Mouse (Mus musculus): Measurements from ENCODE around the gene Tet3. TPM values are rescaled to one million over a fixed set of nuclear protein-coding genes. Genes with fewer than 3 reads are reported as not detected.

Gene Tet3
- polyA plus RNA-seq, 1 experiment: 36.2 TPM

- peak; percentile 35 for DNase-seq (ENCODE audit: low read depth)
- no peak for TF ChIP-seq CTCF (IDR thresholded peaks at IDR 0.05; ENCODE audit: borderline replicate concordance, extremely low read depth, insufficient read depth, insufficient read length)
Observed at GRCm38 (mm10) chr6:83421866-83422649, 36.8 kb downstream of the Tet3 start.

- DNase-seq (ENCODE audit: low read depth): no peak
Observed at GRCm38 (mm10) chr6:83419516-83419915, 39.4 kb downstream of the Tet3 start.

GRCm38 (mm10) chr6:83417531-83417930 is 41.4 kb downstream of the Tet3 start:
- no peak for DNase-seq (ENCODE audit: low read depth)
- no peak for TF ChIP-seq POLR2A (IDR thresholded peaks at IDR 0.05; ENCODE audit: borderline replicate concordance, extremely low read depth, insufficient read depth, insufficient read length, poor library complexity, severe bottlenecking)
- no peak for TF ChIP-seq CTCF (IDR thresholded peaks at IDR 0.05; ENCODE audit: borderline replicate concordance, extremely low read depth, insufficient read depth, insufficient read length)

More at GRCm38 (mm10) chr6:83419516-83419915, 39.4 kb downstream of the Tet3 start:
- TF ChIP-seq POLR2A (IDR thresholded peaks at IDR 0.05; ENCODE audit: borderline replicate concordance, extremely low read depth, insufficient read depth, insufficient read length, poor library complexity, severe bottlenecking) (no peak), CTCF (IDR thresholded peaks at IDR 0.05; ENCODE audit: borderline replicate concordance, extremely low read depth, insufficient read depth, insufficient read length) (no peak)

- no peak for DNase-seq (ENCODE audit: low read depth)
- no peak for TF ChIP-seq POLR2A (IDR thresholded peaks at IDR 0.05; ENCODE audit: borderline replicate concordance, extremely low read depth, insufficient read depth, insufficient read length, poor library complexity, severe bottlenecking)
- TF ChIP-seq CTCF (IDR thresholded peaks at IDR 0.05; ENCODE audit: borderline replicate concordance, extremely low read depth, insufficient read depth, insufficient read length): no peak
Observed at GRCm38 (mm10) chr6:83417104-83417502, 41.8 kb downstream of the Tet3 start.

- no peak for TF ChIP-seq POLR2A (IDR thresholded peaks at IDR 0.05; ENCODE audit: borderline replicate concordance, extremely low read depth, insufficient read depth, insufficient read length, poor library complexity, severe bottlenecking)
- TF ChIP-seq CTCF (IDR thresholded peaks at IDR 0.05; ENCODE audit: borderline replicate concordance, extremely low read depth, insufficient read depth, insufficient read length): no peak
- peak; percentile 44 for DNase-seq (ENCODE audit: low read depth)
Observed at GRCm38 (mm10) chr6:83416261-83417103, 42.4 kb downstream of the Tet3 start.

GRCm38 (mm10) chr6:83415356-83415940 is 43.4 kb downstream of the Tet3 start:
- TF ChIP-seq POLR2A (IDR thresholded peaks at IDR 0.05; ENCODE audit: borderline replicate concordance, extremely low read depth, insufficient read depth, insufficient read length, poor library complexity, severe bottlenecking): no peak
- TF ChIP-seq CTCF (IDR thresholded peaks at IDR 0.05; ENCODE audit: borderline replicate concordance, extremely low read depth, insufficient read depth, insufficient read length): no peak
- no peak for DNase-seq (ENCODE audit: low read depth)

- no peak for TF ChIP-seq CTCF (IDR thresholded peaks at IDR 0.05; ENCODE audit: borderline replicate concordance, extremely low read depth, insufficient read depth, insufficient read length)
- TF ChIP-seq POLR2A (IDR thresholded peaks at IDR 0.05; ENCODE audit: borderline replicate concordance, extremely low read depth, insufficient read depth, insufficient read length, poor library complexity, severe bottlenecking): no peak
- DNase-seq (ENCODE audit: low read depth): no peak
Observed at GRCm38 (mm10) chr6:83414601-83415355, 44.1 kb downstream of the Tet3 start.

GRCm38 (mm10) chr6:83413686-83414085 is 45.2 kb downstream of the Tet3 start:
- no peak for TF ChIP-seq CTCF (IDR thresholded peaks at IDR 0.05; ENCODE audit: borderline replicate concordance, extremely low read depth, insufficient read depth, insufficient read length)
- no peak for TF ChIP-seq POLR2A (IDR thresholded peaks at IDR 0.05; ENCODE audit: borderline replicate concordance, extremely low read depth, insufficient read depth, insufficient read length, poor library complexity, severe bottlenecking)
- no peak for DNase-seq (ENCODE audit: low read depth)

- no peak for TF ChIP-seq POLR2A (IDR thresholded peaks at IDR 0.05; ENCODE audit: borderline replicate concordance, extremely low read depth, insufficient read depth, insufficient read length, poor library complexity, severe bottlenecking)
- TF ChIP-seq CTCF (IDR thresholded peaks at IDR 0.05; ENCODE audit: borderline replicate concordance, extremely low read depth, insufficient read depth, insufficient read length): no peak
- peak; percentile 62 for DNase-seq (ENCODE audit: low read depth)
Observed at GRCm38 (mm10) chr6:83412854-83413401, 46.0 kb downstream of the Tet3 start.

- peak; percentile 51 for DNase-seq (ENCODE audit: low read depth)
- TF ChIP-seq CTCF (IDR thresholded peaks at IDR 0.05; ENCODE audit: borderline replicate concordance, extremely low read depth, insufficient read depth, insufficient read length): no peak
- TF ChIP-seq POLR2A (IDR thresholded peaks at IDR 0.05; ENCODE audit: borderline replicate concordance, extremely low read depth, insufficient read depth, insufficient read length, poor library complexity, severe bottlenecking): no peak
Observed at GRCm38 (mm10) chr6:83412362-83412853, 46.5 kb downstream of the Tet3 start.
